Mouse (Mus musculus) retina, adult 2 months (tissue): ENCODE results near the gene Nap1l2.
"Not testable (repeated sequence)": the region's sequence is repeated elsewhere in the genome, so short reads cannot be mapped to it uniquely, and the experiment has no call there.

Experiments
- DNase-seq: peaks from one replicate; pipeline ENCODE4 v3.0.0-alpha.2; 2012; ENCODE audit warnings: low read depth, low spot score

The Nap1l2 gene

GRCm38 (mm10) chrX:103186431-103186786 lies at the start of gene Nap1l2:
Nap1l2 (minus strand) TSS chrX:103186640.
- peak; percentile 28 for DNase-seq

DNA sequence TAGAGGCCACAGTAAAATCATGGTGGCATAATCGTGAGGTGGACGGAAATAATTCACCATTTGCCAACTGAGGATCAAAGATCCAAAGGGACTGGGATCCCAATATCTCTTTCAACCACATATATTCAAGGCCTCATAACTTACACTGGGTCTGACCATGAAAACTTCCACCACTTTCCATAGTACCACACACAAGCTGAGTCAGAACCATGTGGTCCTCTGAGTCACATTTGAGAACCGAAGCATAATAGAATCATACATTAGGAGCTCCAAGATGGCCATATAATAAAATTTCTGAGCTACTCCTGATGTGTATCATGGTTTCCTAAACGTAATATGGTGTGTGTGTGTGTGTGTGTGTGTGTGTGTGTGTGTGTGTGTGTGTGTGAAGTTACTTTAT lies 28.8 kb upstream of the Nap1l2 start:
- DNase-seq: no peak

DNA sequence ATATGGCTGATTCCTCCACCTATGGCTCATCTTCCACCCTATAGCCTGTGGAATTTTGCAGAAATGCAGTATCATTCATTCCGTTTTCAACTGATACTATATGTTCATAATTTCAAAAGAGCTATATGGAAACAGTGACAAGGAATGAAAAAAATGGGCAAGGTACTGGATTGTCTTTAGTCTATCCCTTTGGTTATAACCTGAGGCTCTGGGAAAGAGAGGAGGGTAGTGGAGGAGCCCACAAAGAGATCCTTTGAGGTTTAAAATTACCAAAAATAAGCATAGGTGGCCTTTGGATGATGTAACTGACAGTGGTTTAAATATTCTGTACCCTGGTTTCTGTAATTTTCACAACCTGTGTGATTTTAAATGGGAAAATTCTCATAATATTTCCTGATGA lies 389 bp upstream of the Nap1l2 start:
- no peak for DNase-seq

DNA sequence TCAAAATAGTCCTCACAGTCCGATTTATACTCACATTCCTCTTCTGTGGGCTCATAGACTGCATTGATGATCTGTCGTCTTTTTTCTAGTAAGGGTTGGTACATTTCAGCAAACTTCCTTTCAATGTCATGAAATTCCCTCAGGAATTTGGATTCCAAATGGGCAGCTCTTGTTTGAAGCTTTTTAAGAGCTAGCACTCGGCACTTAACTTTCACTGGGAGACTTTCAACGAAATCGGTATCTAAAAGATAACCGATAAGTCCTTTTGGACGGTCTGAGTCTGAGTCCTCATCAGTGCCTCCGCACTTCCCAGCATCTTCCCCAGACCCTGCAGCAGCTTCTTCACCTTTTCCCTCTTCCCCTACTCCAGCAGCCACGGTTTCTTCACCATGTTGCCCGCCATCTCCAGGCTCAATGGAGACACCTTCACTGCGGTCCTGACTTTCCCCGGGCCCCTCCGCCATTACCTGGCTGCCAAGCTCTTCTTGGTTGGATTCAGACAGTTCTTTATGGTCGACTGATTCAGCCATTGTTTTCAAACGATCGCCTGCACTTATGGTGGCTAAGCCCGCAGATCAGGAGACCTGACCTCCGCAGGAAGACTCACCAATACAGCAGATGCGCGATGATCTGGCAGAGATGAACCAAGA lies 534 bp downstream of the Nap1l2 start:
- no peak for DNase-seq

DNA sequence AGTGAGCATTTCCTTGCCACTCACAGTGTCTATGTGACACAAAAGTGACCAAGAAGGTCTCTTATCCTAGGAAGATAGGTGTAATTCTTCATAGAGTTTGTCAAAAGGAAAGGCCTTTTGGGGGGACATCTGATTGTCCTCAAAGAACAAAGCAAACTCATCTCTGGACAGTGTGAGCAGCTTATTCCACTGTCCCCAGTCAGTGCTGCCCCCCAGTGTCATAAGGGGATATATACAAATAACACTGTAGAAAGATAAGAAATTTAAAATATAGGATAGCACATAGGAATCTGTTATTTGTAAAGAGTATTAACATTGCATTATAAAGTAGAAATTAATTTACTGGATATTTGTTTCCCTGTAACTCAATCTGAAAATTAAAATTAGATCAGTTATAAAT lies 2.9 kb downstream of the Nap1l2 start:
- DNase-seq: no peak

GRCm38 (mm10) chrX:103179771-103180558 lies 6.5 kb downstream of the Nap1l2 start:
- no peak for DNase-seq

GRCm38 (mm10) chrX:103164948-103165605 lies 21.4 kb downstream of the Nap1l2 start:
- not testable (repeated sequence) for DNase-seq

- DNase-seq: no peak
These were observed 30.3 kb downstream of the Nap1l2 start for GRCm38 (mm10) chrX:103156134-103156533.

DNA sequence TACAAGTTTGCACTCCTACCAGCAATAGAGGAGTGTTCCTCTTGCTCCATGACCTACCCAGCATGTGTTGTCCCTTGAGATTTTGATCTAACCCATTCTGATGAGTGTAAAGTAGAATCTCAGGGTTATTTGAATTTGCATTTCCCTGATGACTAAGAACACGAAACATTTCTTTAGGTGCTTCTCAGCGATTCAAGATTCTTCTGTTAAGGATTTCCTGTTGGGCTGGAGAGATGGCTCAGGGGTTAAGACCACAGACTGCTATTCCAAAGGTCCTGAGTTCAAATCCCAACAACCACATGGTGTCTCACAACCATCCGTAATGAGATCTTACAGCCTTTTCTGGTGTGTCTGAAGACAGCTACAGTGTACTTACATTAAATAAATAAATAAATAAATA lies 47.9 kb downstream of the Nap1l2 start:
- no peak for DNase-seq
